Mouse (Mus musculus) ovary, postnatal 10 days (tissue): ENCODE data around the gene Sco2.

Source experiments
- DNase-seq: peaks from one replicate; pipeline ENCODE4 v3.0.0; 2022; ENCODE audit warnings: low spot score

Sco2 gene

DNA sequence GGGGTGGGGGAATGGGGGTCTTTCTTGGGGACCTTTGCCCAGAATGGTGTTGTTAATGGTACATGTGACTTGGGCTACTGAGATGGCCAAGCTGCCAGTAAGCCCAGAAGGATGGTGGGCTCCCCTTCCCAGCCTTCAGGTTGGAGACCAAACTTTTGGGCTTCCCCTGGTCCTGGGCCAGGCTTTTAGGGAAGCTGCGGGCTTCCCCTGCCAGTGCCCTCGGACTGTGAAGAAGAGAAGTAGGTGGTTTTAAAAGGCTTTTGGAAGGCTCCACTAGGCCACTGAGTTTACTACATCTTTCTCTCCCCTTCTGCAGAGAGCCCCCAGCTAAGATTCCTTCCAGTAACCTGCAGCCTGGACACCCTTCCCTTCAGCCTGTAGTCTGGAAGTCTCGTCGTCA is 50.0 kb downstream of the Sco2 start:
- no peak for DNase-seq

DNA sequence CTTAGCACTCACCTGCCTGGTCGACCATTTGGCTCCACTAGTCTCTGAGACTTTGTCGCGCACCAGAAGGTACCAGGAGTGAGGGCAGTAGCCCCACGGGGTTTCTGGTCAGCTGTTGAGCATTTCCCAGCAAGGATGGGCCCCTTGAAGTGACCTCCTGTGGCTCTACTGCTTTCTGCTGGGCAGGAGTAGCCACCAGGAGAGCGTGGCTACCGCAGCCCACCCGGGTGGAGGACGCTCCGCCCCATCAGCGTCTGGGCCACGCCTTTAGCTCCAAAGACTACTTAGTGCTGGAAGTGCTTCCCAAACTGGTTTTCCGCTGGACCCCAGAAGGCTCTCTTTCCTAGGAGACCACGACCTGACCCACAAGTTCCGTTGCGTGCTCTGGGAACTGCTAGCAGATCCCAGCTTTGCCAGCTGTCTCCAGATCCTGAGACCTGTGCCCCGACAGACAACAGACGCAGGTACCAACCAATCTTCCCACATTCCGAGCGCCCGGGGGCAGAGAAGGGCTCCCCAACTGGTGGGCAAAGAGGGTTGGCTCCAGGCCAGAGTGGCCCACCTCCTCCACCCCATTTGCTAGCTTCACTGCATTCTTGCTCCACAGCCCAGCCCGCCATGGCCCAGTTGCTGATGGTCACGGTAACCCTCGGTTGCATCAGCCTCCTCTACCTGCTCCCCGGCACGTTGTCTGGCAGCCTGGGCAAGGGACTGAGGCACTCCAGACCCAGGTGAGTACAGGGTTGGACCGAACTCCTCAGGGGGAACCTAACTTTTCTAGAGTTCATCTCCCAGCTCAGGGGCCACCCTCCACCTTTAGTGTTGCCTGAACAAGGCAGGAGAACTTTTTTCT is 50.8 kb downstream of the Sco2 start, which contains the start of gene Adm2:
TSS of gene Adm2 (plus strand) at position 51 of the 853 bp plus-strand sequence.
- no peak for DNase-seq
